Mouse (Mus musculus): ENCODE results near the gene Gprasp2. TPM values are rescaled to one million over a fixed set of nuclear protein-coding genes. Genes with fewer than 3 reads are reported as not detected.
A peak's percentile ranks its signal among the peaks of the same experiment; 100 is the strongest.
"Not testable (repeated sequence)": the region's sequence is repeated elsewhere in the genome, so short reads cannot be mapped to it uniquely, and the experiment has no call there.

Gene Gprasp2
- polyA plus RNA-seq, 1 experiment from 2014 or later = 27.1 TPM

GRCm38 (mm10) chrX:135866806-135867205 lies 28.0 kb downstream of the Gprasp2 start:
- WGBS = 85% methylated on average over 9 of the region's 9 CpGs
- not testable (repeated sequence) for H3K9me3 ChIP-seq; H3K27me3 ChIP-seq (ENCODE audit: poor library complexity, severe bottlenecking); DNase-seq (ENCODE audit: extremely low spot score, low spot score); H3K4me3 ChIP-seq; H3K36me3 ChIP-seq (replicated peaks); H3K27ac ChIP-seq; H3K4me1 ChIP-seq

DNA sequence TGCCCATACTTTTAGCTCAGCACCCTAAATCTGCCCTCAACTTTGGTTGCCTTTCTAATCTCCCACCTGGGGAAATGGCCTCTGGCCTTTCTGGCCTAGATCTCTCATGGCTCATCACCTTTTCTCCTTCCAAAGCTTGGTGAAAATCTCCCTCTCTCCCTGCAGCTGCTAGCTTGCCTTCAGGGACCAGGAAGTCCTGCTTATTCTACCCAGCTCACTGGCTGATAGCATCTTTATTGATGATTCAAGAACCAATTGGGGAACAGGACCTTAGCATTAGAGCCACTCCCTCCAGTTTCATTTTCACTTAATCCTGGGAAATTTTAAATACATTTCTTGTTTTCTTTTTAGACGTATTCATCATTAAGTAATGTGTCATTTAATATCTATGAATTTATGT lies 37.8 kb downstream of the Gprasp2 start:
- no peak for DNase-seq (ENCODE audit: extremely low spot score, low spot score)
- Histone ChIP-seq H3K27me3 (ENCODE audit: poor library complexity, severe bottlenecking) (no peaks in the 10 kb centered on the region; the same call in 1 of the 2 replicates), H3K27ac (no peak overlapping the region), H3K4me3 (no peak overlapping the region), H3K36me3 (replicated peaks) (no peaks in the 10 kb centered on the region), H3K4me1 (no peaks in the 10 kb centered on the region), H3K9me3 (no peaks in the 10 kb centered on the region)
- WGBS = 76% methylated on average over 1 of the region's 1 CpGs

GRCm38 (mm10) chrX:135879626-135880025 lies 40.8 kb downstream of the Gprasp2 start:
- H3K9me3 ChIP-seq = no peaks in the 10 kb centered on the region
- DNase-seq (ENCODE audit: extremely low spot score, low spot score) = no peak
- H3K27me3 ChIP-seq (ENCODE audit: poor library complexity, severe bottlenecking) = no peaks in the 10 kb centered on the region; the same call in 1 of the 2 replicates
- H3K4me1 ChIP-seq = no peaks in the 10 kb centered on the region
- H3K4me3 ChIP-seq = no peak overlapping the region
- WGBS = 100% methylated on average over 1 of the region's 1 CpGs
- no peak overlapping the region for H3K27ac ChIP-seq
- no peaks in the 10 kb centered on the region for H3K36me3 ChIP-seq (replicated peaks)

- Histone ChIP-seq H3K36me3 (replicated peaks) (peaks cover 31% of the 10 kb centered on the region), H3K4me1 (peaks cover 4% of the 10 kb centered on the region; the same call in 1 of the 2 replicates), H3K4me3 (peak overlapping the region; percentile 69), H3K27ac (peak overlapping the region; percentile 89), H3K27me3 (ENCODE audit: poor library complexity, severe bottlenecking) (peaks cover 17% of the 10 kb centered on the region), H3K9me3 (no peaks in the 10 kb centered on the region)
- 15% methylated on average over 41 of the region's 41 CpGs for WGBS
- peak; percentile 72 for DNase-seq (ENCODE audit: extremely low spot score, low spot score)
Measured at GRCm38 (mm10) chrX:135885411-135886233, 46.8 kb downstream of the Gprasp2 start.

GRCm38 (mm10) chrX:135886234-135886585 lies 47.4 kb downstream of the Gprasp2 start:
- H3K4me1 ChIP-seq = peaks cover 4% of the 10 kb centered on the region; the same call in 1 of the 2 replicates
- peaks cover 31% of the 10 kb centered on the region for H3K36me3 ChIP-seq (replicated peaks)
- no peaks in the 10 kb centered on the region for H3K9me3 ChIP-seq
- H3K27me3 ChIP-seq (ENCODE audit: poor library complexity, severe bottlenecking) = peaks cover 17% of the 10 kb centered on the region
- DNase-seq (ENCODE audit: extremely low spot score, low spot score) = peak; percentile 14
- peak overlapping the region; percentile 69 for H3K4me3 ChIP-seq
- 24% methylated on average over 11 of the region's 11 CpGs for WGBS
- H3K27ac ChIP-seq = peak overlapping the region; percentile 89

Other genes starting within 250 kb of the Gprasp2 start
- gene Nxf7, start 240.3 kb upstream of the Gprasp2 start, polyA plus RNA-seq (2016; fragmentation: Nextera tagmentation; extraction: Ambion mirVana) = not detected in 2 replicates
- gene Prame, start 211.3 kb upstream of the Gprasp2 start, polyA plus RNA-seq (2016; fragmentation: Nextera tagmentation; extraction: Ambion mirVana) = 0.10 TPM in 1 of 2 replicates, not detected in the other
- not detected in 2 replicates for gene Tcp11x2, start 145.2 kb upstream of the Gprasp2 start, polyA plus RNA-seq (2016; fragmentation: Nextera tagmentation; extraction: Ambion mirVana)
- gene Tmsb15a, start 113.8 kb upstream of the Gprasp2 start, polyA plus RNA-seq (2016; fragmentation: Nextera tagmentation; extraction: Ambion mirVana) = not detected in 2 replicates
- gene Armcx5, start 96.3 kb upstream of the Gprasp2 start, polyA plus RNA-seq (2016; fragmentation: Nextera tagmentation; extraction: Ambion mirVana) = 10.3 and 10.6 TPM in 2 replicates
- gene Gprasp1, start 96.3 kb upstream of the Gprasp2 start, polyA plus RNA-seq (2016; fragmentation: Nextera tagmentation; extraction: Ambion mirVana) = 52.8 and 53.6 TPM in 2 replicates
- 49.3 and 52.8 TPM in 2 replicates for gene Bhlhb9, start 41.4 kb upstream of the Gprasp2 start, polyA plus RNA-seq (2016; fragmentation: Nextera tagmentation; extraction: Ambion mirVana)
- 99.3 and 104 TPM in 2 replicates for gene Arxes2, start 154.8 kb downstream of the Gprasp2 start, polyA plus RNA-seq (2016; fragmentation: Nextera tagmentation; extraction: Ambion mirVana)
- gene Arxes1, start 194.3 kb downstream of the Gprasp2 start, polyA plus RNA-seq (2016; fragmentation: Nextera tagmentation; extraction: Ambion mirVana) = 41.1 and 43.5 TPM in 2 replicates
- gene Bex2, start 229.2 kb downstream of the Gprasp2 start, polyA plus RNA-seq (2016; fragmentation: Nextera tagmentation; extraction: Ambion mirVana) = 288 and 293 TPM in 2 replicates
- gene Nxf3, start 246.2 kb downstream of the Gprasp2 start, polyA plus RNA-seq (2016; fragmentation: Nextera tagmentation; extraction: Ambion mirVana) = not detected in 2 replicates

Measured in forebrain, embryonic 10.5 days (tissue).